Mouse (Mus musculus) small intestine, adult 2 months (tissue): ENCODE data around the gene Tnfrsf13b.
A peak's percentile ranks its signal among the peaks of the same experiment; 100 is the strongest.

ENCODE experiments used
- CTCF ChIP-seq: fragments of 200-500 bp; IDR thresholded peaks from 2 replicates; pipeline ENCODE4 v1.5.1; 2012; ENCODE audit warnings: low read depth, mild to moderate bottlenecking, control low read depth, inconsistent platforms, low read length, moderate library complexity, mixed read lengths; ENCODE audit not compliant: insufficient replicate concordance, insufficient read length; ENCODE audit errors: extremely low read depth
- POLR2A ChIP-seq: fragments of 200-500 bp; IDR thresholded peaks from 2 replicates; pipeline ENCODE4 v1.6.1; 2012; ENCODE audit warnings: low read depth, mild to moderate bottlenecking, control low read depth, inconsistent platforms, low read length, moderate library complexity

GRCm38 (mm10) chr11:61146645-61147299, 20.2 kb downstream of the Tnfrsf13b start:
- peak; percentile 32; the same call in 1 of the 2 replicates for TF ChIP-seq CTCF
- no peak for TF ChIP-seq POLR2A
